Mouse (Mus musculus) hindbrain, postnatal 0 days (tissue): ENCODE results near the gene Gtpbp6. TPM values are rescaled to one million over a fixed set of nuclear protein-coding genes. Genes with fewer than 3 reads are reported as not detected.
A peak's percentile ranks its signal among the peaks of the same experiment; 100 is the strongest.
"Not testable (repeated sequence)": the region's sequence is repeated elsewhere in the genome, so short reads cannot be mapped to it uniquely, and the experiment has no call there.

ENCODE experiments used
- ATAC-seq: fragments of 200-750 bp; cut with Nextera tagmentation; 2 replicates; pipeline ENCODE4 v1.8.0; 2017; ENCODE audit warnings: mild to moderate bottlenecking, moderate TSS enrichment, moderate library complexity
- DNase-seq: peaks from one replicate; pipeline ENCODE4 v3.0.0-alpha.2; 2015; ENCODE audit warnings: low spot score
- H3K27ac ChIP-seq: fragments of 300-500 bp; sonication (generic); 2 replicates; pipeline ENCODE4 v1.5.1; 2014; ENCODE audit warnings: mild to moderate bottlenecking
- H3K27me3 ChIP-seq: fragments of 300-500 bp; sonication (generic); 2 replicates; pipeline ENCODE4 v1.6.1; 2014; ENCODE audit warnings: low read length, mixed read lengths; ENCODE audit not compliant: insufficient read depth
- H3K36me3 ChIP-seq: fragments of 300-500 bp; sonication (generic); 2 replicates; pipeline ENCODE4 v1.6.1; 2014; ENCODE audit warnings: low read length, mixed read lengths; ENCODE audit not compliant: insufficient read depth
- H3K4me1 ChIP-seq: fragments of 300-500 bp; sonication (generic); 2 replicates; pipeline ENCODE4 v1.6.1; 2014; ENCODE audit warnings: antibody characterized with exemption, low read length, mixed read lengths; ENCODE audit not compliant: insufficient read depth
- H3K4me2 ChIP-seq: fragments of 300-500 bp; sonication (generic); 2 replicates; pipeline ENCODE4 v1.6.1; 2014; ENCODE audit warnings: low read depth, mild to moderate bottlenecking, low read length, moderate library complexity, mixed read lengths
- H3K4me3 ChIP-seq: fragments of 300-500 bp; sonication (generic); 2 replicates; pipeline ENCODE4 v1.5.1; 2014; ENCODE audit warnings: low read length
- H3K9ac ChIP-seq: fragments of 300-500 bp; sonication (generic); replicated peaks from 2 replicates; pipeline ENCODE4 v1.6.1; 2014; ENCODE audit warnings: mild to moderate bottlenecking, low read length, moderate library complexity, mixed read lengths
- H3K9me3 ChIP-seq: fragments of 300-500 bp; sonication (generic); 2 replicates; pipeline ENCODE4 v1.6.1; 2016; ENCODE audit warnings: low read length, mixed read lengths
- CTCF ChIP-seq: IDR thresholded peaks from 2 replicates; pipeline ENCODE4 v1.5.1; 2016; ENCODE audit warnings: antibody characterized with exemption, control low read depth, low read depth
- WGBS: fragments of 180-500 bp; shearing (Covaris S2); extraction: QIAGEN DNeasy Blood & Tissue Kit; methylation state at CpG from one replicate; pipeline ENCODE4 v1.1.7; 2014; 5-methylcytosine and 5-hydroxymethylcytosine counted together
- polyA plus RNA-seq: library from polyadenylated mRNA; unstranded; fragments of >200 nt; fragmentation: Nextera tagmentation; extraction: Ambion mirVana; gene quantifications from 2 replicates; pipeline ENCODE4 v1.2.1, GENCODE M21; 2015
- total RNA-seq: library from RNA; depleted of rRNA; stranded (reverse); fragments of >200 nt; gene quantifications from 2 replicates; pipeline ENCODE4 v1.2.3, GENCODE M21; 2014

The Gtpbp6 gene
- total and polyA plus RNA-seq, 2 experiments from 2014 or later, result 61.6 to 90.3 TPM

DNA sequence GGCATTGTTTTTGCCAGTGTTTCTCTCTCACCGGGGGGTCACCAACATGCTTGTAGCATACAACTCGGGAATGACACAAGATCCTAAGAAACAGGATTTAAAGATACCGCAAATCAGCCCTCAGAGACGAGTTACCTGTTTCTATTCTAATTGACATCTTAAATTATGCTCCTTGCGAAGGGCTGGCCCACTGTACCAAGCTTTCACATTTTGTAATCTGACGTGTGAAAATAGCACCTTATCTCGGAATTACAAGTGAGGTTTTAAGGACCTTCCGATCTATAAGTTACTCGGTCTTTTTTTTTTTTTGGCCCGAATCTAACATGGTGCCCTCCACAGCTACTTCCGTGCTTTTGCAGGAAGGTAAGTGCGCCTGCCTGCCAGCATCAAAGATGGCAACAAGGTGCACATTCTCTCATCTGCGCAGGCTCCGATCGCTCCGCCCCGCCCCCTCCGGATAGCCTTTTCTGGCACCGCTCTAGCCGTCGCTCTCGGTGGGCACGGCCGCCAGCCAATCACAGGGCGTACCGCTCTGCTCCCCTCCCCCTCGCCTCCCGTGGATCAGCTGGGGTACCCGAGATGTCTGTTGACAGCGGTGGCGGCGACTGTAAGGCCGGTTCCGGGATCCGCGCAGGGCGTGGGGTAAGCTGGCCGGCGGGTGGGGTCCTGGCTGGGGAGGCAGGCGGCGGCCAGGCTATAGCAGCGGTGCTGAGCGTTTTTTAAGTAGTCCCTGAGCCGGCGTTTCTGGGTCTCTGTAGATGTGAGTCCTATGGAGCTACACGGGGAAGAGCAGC, 27.5 kb upstream of the Gtpbp6 start, which contains the start of gene Chfr:
Gene Chfr, plus strand, starts transcription at position 550 of the 794 bp plus-strand sequence.
- peak; percentile 43 for TF ChIP-seq CTCF
- Histone ChIP-seq H3K27ac (peak within 1 kb of the TSS; percentile 83), H3K4me1 (no peaks in the 10 kb centered on the region), H3K4me3 (peak within 1 kb of the TSS; percentile 86), H3K27me3 (no peaks in the 10 kb centered on the region), H3K9me3 (no peaks in the 10 kb centered on the region), H3K36me3 (peaks cover 5% of the 10 kb centered on the region; the same call in 1 of the 2 replicates), H3K4me2 (peak within 1 kb of the TSS; percentile 83), H3K9ac (peak within 1 kb of the TSS; percentile 75)
- peak; percentile 100 for ATAC-seq
- WGBS, result 4% methylated on average over 46 of the region's 46 CpGs
- peak; percentile 99 for DNase-seq

DNA sequence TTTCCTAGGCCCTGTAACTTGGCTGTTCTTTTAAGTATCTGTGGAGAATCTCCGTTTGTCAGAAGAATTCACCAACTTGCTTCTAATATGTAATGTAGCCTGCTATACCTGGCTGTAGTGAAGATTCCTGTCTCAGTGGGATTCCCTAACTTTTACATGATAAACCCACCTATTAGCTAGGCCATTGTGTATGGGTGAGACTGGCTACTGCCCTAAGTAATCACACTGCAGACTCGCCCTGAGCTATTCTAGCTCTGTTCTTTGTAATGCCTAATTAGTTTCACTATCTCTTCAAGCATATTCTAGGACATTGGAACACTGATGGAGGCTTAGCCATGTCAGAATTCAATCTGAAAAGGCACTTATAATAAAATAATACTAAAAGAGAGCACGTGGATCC, 14.4 kb upstream of the Gtpbp6 start:
- H3K27me3 ChIP-seq, H3K4me3 ChIP-seq, H3K9ac ChIP-seq, DNase-seq, H3K27ac ChIP-seq, H3K9me3 ChIP-seq, H3K4me1 ChIP-seq, ATAC-seq, H3K4me2 ChIP-seq: not testable (repeated sequence)
- peaks cover 28% of the 10 kb centered on the region for H3K36me3 ChIP-seq
- WGBS, result 86% methylated on average over 3 of the region's 3 CpGs

DNA sequence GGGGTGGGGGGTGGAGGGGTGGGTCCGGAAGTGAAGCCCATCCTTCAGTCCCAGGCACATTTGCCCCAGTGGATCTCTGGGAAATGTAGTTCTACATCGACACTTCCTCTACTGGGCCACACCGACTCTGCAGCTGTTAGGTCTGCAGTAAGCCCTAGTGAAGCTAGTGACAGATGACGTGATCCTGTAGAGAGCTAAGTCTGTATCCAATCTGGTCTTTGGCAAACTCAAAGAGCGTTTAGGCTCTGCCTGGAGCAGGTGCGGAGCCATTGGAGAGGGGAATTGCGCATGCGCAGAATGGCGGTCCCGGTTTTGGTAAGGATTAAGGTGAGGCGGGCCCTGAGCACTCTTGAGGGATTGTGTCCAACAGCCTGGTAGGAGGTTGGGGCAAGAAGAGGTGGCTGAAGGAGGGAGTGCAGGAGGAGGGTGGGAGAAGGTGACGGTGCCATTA, 2.0 kb upstream of the Gtpbp6 start, which contains the start of gene Zfp605:
Gene Zfp605, plus strand, starts transcription at position 102 of the 451 bp plus-strand sequence.
- peaks cover 6% of the 10 kb centered on the region for H3K4me1 ChIP-seq
- under 1% methylated on average over 12 of the region's 12 CpGs for WGBS
- peak; percentile 81 for ATAC-seq
- H3K9me3 ChIP-seq, result no peaks in the 10 kb centered on the region
- peak within 1 kb of the TSS; percentile 47 for H3K4me3 ChIP-seq
- no peaks in the 10 kb centered on the region for H3K27me3 ChIP-seq
- peak within 1 kb of the TSS; percentile 68 for H3K4me2 ChIP-seq
- H3K36me3 ChIP-seq, result peaks cover 23% of the 10 kb centered on the region
- no peak; the same call in 1 of the 2 replicates for TF ChIP-seq CTCF
- H3K27ac ChIP-seq, result peak within 1 kb of the TSS; percentile 87
- peak within 1 kb of the TSS; percentile 45 for H3K9ac ChIP-seq
- DNase-seq, result peak; percentile 95

DNA sequence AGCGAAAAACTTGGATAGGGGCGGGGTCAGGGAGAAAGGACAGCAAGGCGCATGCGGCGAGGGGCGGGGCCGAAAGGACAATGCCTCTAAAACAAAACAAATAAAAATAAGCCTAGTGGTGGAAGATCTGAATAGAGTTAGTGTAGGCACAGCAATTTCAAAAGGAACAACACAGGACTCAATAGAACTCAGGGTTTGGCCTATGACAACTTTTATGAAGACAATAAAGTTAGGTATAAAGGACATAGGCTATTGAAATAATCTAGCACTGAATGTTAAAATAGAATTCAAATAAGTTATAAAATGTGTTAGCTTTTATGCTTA, 270 bp upstream of the Gtpbp6 start:
- H3K27me3 ChIP-seq, result no peaks in the 10 kb centered on the region
- peaks cover 36% of the 10 kb centered on the region for H3K36me3 ChIP-seq
- DNase-seq, result no peak
- no peak for ATAC-seq
- no peaks in the 10 kb centered on the region for H3K9me3 ChIP-seq
- peak; percentile 26 for TF ChIP-seq CTCF
- peak overlapping the region; percentile 86; the same call in 1 of the 2 replicates for H3K9ac ChIP-seq
- peak overlapping the region; percentile 76 for H3K4me3 ChIP-seq
- peaks cover 6% of the 10 kb centered on the region for H3K4me1 ChIP-seq
- 2% methylated on average over 7 of the region's 7 CpGs for WGBS
- peak overlapping the region; percentile 98; the same call in 1 of the 2 replicates for H3K27ac ChIP-seq
- peak overlapping the region; percentile 79 for H3K4me2 ChIP-seq

DNA sequence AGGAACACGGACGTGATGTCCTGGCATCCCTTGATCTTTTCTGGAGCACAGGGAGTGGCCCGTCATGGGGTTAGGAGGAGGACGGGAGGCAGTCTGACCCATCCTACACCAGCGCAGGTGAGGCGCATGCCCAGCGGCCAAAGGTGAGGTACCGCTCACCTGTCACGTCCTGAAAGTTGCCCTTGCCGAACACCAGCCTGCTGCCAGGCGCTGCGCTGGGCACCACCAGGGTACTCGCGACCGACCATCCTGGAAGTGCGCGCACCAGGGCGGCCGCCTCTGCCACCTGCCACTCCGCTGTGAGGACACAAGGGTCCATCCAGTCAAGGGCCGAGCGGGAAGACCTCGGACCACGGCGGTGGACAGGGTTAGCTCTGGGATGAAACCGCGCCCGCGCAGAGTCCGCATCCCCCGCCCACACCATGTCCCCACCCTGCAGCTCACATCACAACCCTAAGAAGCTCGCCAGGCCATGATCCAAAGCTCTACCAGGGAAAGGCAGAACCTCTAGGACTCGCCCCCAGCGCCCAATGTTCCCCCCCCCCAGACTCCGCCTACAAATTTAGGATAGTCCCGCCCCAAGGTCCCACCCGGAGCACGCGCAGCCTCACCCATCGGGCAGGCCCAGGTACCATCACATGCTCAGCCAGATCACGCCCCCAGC, 964 bp downstream of the Gtpbp6 start:
- no peak for DNase-seq
- no peaks in the 10 kb centered on the region for H3K27me3 ChIP-seq
- H3K27ac ChIP-seq, result peak overlapping the region; percentile 98
- WGBS, result 13% methylated on average over 41 of the region's 41 CpGs
- TF ChIP-seq CTCF, result no peak
- peak overlapping the region; percentile 79 for H3K4me2 ChIP-seq
- ATAC-seq, result peak; percentile 13
- no peaks in the 10 kb centered on the region for H3K9me3 ChIP-seq
- peak overlapping the region; percentile 76 for H3K4me3 ChIP-seq
- peaks cover 32% of the 10 kb centered on the region for H3K36me3 ChIP-seq
- H3K4me1 ChIP-seq, result peaks cover 8% of the 10 kb centered on the region
- H3K9ac ChIP-seq, result peak overlapping the region; percentile 86

DNA sequence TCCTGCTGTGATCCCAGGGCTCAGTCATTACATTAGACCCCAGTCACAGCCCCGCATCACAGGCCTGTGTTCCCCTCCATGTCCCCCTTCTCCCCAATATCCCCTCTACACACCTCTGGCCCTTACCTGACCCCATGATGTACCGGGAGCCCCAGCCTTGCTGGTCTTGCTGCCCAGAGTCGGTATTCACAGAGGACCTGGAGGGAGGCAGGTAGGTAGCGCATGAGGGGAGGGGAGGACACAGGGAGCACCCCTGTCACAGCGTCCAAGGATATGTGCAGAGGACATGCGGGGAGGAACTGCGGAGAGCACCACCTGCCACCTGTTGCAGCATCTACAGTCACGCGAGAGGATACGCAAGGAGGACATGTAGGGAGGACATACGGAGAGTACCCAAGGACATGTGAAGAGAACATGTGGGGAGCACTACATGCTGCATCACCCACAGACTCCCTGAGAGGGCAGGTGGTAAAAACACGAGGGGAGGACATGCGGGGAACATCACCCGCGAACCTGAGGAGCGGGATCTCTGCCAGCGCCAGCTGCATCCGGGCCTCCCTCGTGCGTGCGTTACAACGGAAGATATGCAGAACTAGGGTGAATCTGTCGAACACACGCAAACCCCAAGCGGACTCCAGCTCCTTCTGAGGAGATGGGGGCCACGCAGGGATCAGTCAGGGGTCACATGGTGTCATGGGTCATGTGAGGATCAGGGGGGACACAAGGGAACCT, 1.7 kb downstream of the Gtpbp6 start:
- peaks cover 15% of the 10 kb centered on the region for H3K4me1 ChIP-seq
- DNase-seq (no peak), ATAC-seq (no peak)
- no peak overlapping the region for H3K9ac ChIP-seq
- H3K9me3 ChIP-seq, result no peaks in the 10 kb centered on the region
- no peak for TF ChIP-seq CTCF
- 92% methylated on average over 26 of the region's 26 CpGs for WGBS
- H3K27me3 ChIP-seq, result no peaks in the 10 kb centered on the region
- H3K4me2 ChIP-seq, result peak overlapping the region; percentile 79
- H3K36me3 ChIP-seq, result peaks cover 32% of the 10 kb centered on the region
- H3K4me3 ChIP-seq, result peak overlapping the region; percentile 76
- no peak overlapping the region; the same call in 1 of the 2 replicates for H3K27ac ChIP-seq
